Mouse (Mus musculus): ENCODE measurements at regions not wholly inside any gene's neighbourhood (a gene's known extent, or its start where the extent isn't known, plus 50 kb on each side); places are given as distances from the start of the nearest gene placed in this dataset.

DNA sequence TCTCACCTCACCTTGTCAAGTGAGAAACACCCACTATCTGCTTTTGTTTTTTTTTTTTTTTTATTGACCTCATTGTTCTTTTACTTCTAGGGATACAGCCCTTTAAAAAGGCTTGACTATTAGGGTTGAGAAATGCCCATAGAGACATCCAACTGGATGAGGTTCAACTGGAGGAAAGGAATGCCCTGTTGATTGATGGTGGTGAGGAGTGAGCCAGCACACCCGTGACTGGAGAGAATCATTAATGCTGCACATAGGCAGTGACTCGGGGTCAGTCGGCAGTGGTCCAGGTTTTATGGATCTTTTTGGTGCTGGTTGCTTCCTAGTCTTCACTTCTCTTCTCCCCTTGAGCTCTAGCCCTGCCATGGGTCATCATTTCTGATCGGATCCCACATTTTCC, 82.9 kb upstream of the Cryz start:
- DNase-seq (ENCODE audit: low spot score) = no peak
- H3K9me3 ChIP-seq (ENCODE audit: low read length) = no peaks in the 10 kb centered on the region
- H3K4me2 ChIP-seq (ENCODE audit: low read depth, low read length, poor library complexity, severe bottlenecking) = no peak overlapping the region
- no peak for ATAC-seq (ENCODE audit: low FRiP score)
- no peak overlapping the region for H3K27ac ChIP-seq (ENCODE audit: low read depth, low read length)
- no peak overlapping the region for H3K9ac ChIP-seq (replicated peaks; ENCODE audit: low read length, poor library complexity, severe bottlenecking)
- no peak for TF ChIP-seq CTCF (IDR thresholded peaks at IDR 0.05)
- H3K4me1 ChIP-seq (ENCODE audit: insufficient read depth, low read length) = no peaks in the 10 kb centered on the region
- H3K36me3 ChIP-seq (ENCODE audit: insufficient read depth, low read length) = no peaks in the 10 kb centered on the region
- H3K4me3 ChIP-seq (ENCODE audit: low read depth, low read length) = no peak overlapping the region
- 91% methylated on average over 4 of the region's 4 CpGs for WGBS
- no peaks in the 10 kb centered on the region; the same call in 1 of the 2 replicates for H3K27me3 ChIP-seq (ENCODE audit: insufficient read depth, low read length)

DNA sequence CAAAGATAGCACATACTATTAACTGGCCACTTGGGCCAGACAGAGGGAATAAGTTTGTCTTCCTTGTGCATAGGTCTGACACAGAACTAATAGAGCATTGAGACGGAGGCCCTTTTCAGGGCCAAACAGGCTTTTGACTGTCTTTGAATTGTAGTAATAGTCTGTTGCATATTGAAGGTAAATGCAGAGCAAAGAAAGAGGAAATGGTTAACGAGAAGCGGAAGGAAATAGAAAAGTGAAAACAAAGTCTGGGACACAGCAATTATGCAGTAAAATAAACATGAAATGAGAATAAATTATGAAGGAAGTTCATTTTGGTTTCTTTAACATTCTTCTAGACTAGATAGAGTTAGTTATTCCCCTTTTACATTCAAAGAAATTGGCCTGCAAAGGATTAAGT, 86.4 kb upstream of the Cryz start:
- no peak for TF ChIP-seq CTCF (IDR thresholded peaks at IDR 0.05)
- Histone ChIP-seq H3K4me2 (ENCODE audit: low read depth, low read length, poor library complexity, severe bottlenecking) (no peak overlapping the region), H3K9me3 (ENCODE audit: low read length) (no peaks in the 10 kb centered on the region), H3K4me3 (ENCODE audit: low read depth, low read length) (no peak overlapping the region), H3K9ac (replicated peaks; ENCODE audit: low read length, poor library complexity, severe bottlenecking) (no peak overlapping the region), H3K27me3 (ENCODE audit: insufficient read depth, low read length) (no peaks in the 10 kb centered on the region; the same call in 1 of the 2 replicates), H3K36me3 (ENCODE audit: insufficient read depth, low read length) (no peaks in the 10 kb centered on the region), H3K27ac (ENCODE audit: low read depth, low read length) (no peak overlapping the region), H3K4me1 (ENCODE audit: insufficient read depth, low read length) (no peaks in the 10 kb centered on the region)
- WGBS = 80% methylated on average over 3 of the region's 3 CpGs
- no peak for DNase-seq (ENCODE audit: low spot score)
- no peak for ATAC-seq (ENCODE audit: low FRiP score)

DNA sequence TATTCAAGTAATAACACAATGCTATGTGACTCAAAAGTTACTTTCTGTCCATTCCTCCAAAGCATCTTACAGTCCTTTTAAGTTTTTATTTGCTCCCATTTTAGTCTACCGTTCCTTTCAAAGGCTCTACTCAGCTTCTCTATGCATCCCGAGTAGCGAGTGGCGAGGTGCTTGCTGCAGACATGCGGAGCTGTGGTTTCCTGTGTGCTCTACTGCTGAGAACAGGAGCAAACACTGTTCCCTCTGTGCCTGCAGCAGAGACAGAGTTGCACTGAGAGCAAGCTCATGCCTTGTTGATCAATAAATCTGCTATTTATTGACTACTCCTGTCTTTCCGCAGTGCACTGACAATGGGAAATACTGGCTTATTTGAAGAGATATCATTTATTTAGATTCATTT, 87.1 kb upstream of the Cryz start:
- H3K9ac ChIP-seq (replicated peaks; ENCODE audit: low read length, poor library complexity, severe bottlenecking) = no peak overlapping the region
- WGBS = 64% methylated on average over 6 of the region's 6 CpGs
- no peak overlapping the region for H3K27ac ChIP-seq (ENCODE audit: low read depth, low read length)
- no peaks in the 10 kb centered on the region for H3K4me1 ChIP-seq (ENCODE audit: insufficient read depth, low read length)
- H3K27me3 ChIP-seq (ENCODE audit: insufficient read depth, low read length) = no peaks in the 10 kb centered on the region; the same call in 1 of the 2 replicates
- no peaks in the 10 kb centered on the region for H3K36me3 ChIP-seq (ENCODE audit: insufficient read depth, low read length)
- H3K9me3 ChIP-seq (ENCODE audit: low read length) = no peaks in the 10 kb centered on the region
- H3K4me2 ChIP-seq (ENCODE audit: low read depth, low read length, poor library complexity, severe bottlenecking) = no peak overlapping the region
- no peak overlapping the region for H3K4me3 ChIP-seq (ENCODE audit: low read depth, low read length)
- no peak for ATAC-seq (ENCODE audit: low FRiP score)
- TF ChIP-seq CTCF (IDR thresholded peaks at IDR 0.05) = no peak
- no peak for DNase-seq (ENCODE audit: low spot score)

DNA sequence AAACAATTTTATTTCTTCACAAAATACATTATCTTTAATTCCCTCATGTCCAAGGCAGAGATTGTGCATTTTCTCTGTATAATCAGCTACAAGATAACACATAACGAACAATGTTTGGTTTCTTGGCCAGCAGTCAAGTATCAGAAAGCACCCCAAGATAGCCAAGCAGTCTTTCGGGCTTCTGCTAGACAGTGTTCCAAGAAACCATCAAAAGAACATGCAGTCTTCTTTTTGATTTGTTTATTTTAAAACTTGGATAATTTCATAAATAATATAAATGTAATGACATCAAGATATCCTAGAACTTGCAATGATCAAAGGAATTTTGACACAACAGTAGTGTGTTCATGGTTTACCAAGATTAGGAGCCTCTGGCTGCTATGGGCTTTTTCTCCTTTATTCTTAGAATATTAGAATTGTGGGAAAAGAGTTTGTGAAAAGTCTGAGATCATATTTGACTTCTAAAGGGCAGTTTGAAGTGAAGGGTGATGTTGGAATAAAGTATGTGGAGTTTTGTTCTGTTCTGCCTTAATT, 103.1 kb upstream of the Cryz start:
- no peak for DNase-seq (ENCODE audit: low spot score)
- Histone ChIP-seq H3K4me2 (ENCODE audit: low read depth, low read length, poor library complexity, severe bottlenecking) (no peak overlapping the region), H3K27ac (ENCODE audit: low read depth, low read length) (no peak overlapping the region), H3K9me3 (ENCODE audit: low read length) (0 out of 2 replicates have a peak, but pooled peaks cover 5% of the 10 kb centered on the region), H3K9ac (replicated peaks; ENCODE audit: low read length, poor library complexity, severe bottlenecking) (no peak overlapping the region), H3K27me3 (ENCODE audit: insufficient read depth, low read length) (no peaks in the 10 kb centered on the region), H3K36me3 (ENCODE audit: insufficient read depth, low read length) (no peaks in the 10 kb centered on the region), H3K4me3 (ENCODE audit: low read depth, low read length) (no peak overlapping the region), H3K4me1 (ENCODE audit: insufficient read depth, low read length) (no peaks in the 10 kb centered on the region)
- TF ChIP-seq CTCF (IDR thresholded peaks at IDR 0.05) = no peak
- no peak for ATAC-seq (ENCODE audit: low FRiP score)
- WGBS = 79% methylated on average over 2 of the region's 2 CpGs

DNA sequence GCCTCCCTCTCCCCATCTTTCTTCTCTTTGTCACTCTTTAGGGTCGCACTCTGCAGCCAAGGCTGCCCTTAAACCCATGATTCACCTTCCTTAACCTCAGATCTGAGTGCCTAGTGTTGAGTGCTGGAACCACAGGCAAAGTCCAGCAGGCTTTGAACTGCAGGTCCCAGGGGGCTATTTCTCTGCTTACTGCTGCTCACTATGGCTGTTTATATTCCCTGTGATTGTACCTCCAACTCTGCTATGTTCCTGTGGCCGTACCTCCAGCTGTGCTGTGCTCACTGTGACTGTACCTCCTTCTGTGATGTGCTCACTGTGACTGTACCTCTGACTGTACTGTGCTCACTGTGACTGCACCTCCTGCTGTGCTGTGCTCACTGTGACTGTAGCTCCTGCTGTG, 124.1 kb upstream of the Cryz start:
- Histone ChIP-seq H3K27me3 (ENCODE audit: insufficient read depth, low read length) (no peaks in the 10 kb centered on the region), H3K27ac (ENCODE audit: low read depth, low read length) (no peak overlapping the region), H3K4me2 (ENCODE audit: low read depth, low read length, poor library complexity, severe bottlenecking) (no peak overlapping the region), H3K4me3 (ENCODE audit: low read depth, low read length) (no peak overlapping the region), H3K9me3 (ENCODE audit: low read length) (no peaks in the 10 kb centered on the region), H3K9ac (replicated peaks; ENCODE audit: low read length, poor library complexity, severe bottlenecking) (no peak overlapping the region), H3K4me1 (ENCODE audit: insufficient read depth, low read length) (0 out of 2 replicates have a peak, but pooled peaks cover 2% of the 10 kb centered on the region), H3K36me3 (ENCODE audit: insufficient read depth, low read length) (no peaks in the 10 kb centered on the region)
- DNase-seq (ENCODE audit: low spot score) (peak; percentile 22), ATAC-seq (ENCODE audit: low FRiP score) (no peak)
- WGBS = 74% methylated on average over 2 of the region's 2 CpGs
- no peak for TF ChIP-seq CTCF (IDR thresholded peaks at IDR 0.05)

DNA sequence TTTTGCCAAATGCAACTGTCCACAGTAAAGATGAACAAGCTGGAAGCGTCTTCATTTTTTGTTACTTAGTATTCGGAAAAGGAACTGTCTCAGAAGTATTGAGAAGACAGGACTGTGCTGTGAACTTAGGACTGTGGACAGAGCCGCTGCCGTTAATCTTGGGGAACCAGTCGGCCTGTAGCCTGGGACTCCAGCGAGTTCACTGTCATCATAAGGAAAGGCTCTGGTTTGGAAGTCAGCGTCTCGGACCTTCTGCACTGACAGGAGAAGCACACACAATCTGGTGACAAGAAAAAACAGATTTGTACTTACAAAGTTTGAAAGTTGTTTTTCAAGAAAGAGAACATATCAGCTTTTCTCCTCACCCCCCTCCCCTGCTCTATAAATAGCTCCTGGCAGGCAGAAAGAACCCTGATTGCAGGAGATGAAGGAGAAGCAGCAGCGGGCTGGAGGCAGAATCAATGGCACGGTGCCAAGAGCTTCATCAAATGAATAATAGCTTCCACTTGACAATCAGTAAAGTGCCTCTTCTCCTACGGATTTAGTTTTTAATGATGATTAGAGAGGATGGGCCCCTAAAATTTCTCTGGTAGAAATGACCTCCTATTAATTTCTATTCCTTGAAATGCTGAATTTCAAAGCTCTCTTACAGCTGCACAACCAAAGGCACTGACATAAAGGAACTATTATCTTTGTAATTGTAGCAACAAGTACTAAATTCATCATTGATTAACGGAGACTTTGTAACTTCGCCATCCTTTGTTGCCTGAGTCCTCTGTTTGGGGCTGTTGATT, 128.7 kb upstream of the Cryz start:
- 25% methylated on average over 13 of the region's 13 CpGs for WGBS
- peak overlapping the region; percentile 25; the same call in 1 of the 2 replicates for H3K4me2 ChIP-seq (ENCODE audit: low read depth, low read length, poor library complexity, severe bottlenecking)
- no peaks in the 10 kb centered on the region for H3K27me3 ChIP-seq (ENCODE audit: insufficient read depth, low read length)
- ATAC-seq (ENCODE audit: low FRiP score) (no peak), DNase-seq (ENCODE audit: low spot score) (peak; percentile 74)
- no peaks in the 10 kb centered on the region for H3K9me3 ChIP-seq (ENCODE audit: low read length)
- H3K4me3 ChIP-seq (ENCODE audit: low read depth, low read length) = no peak overlapping the region
- TF ChIP-seq CTCF (IDR thresholded peaks at IDR 0.05) = no peak
- no peak overlapping the region for H3K27ac ChIP-seq (ENCODE audit: low read depth, low read length)
- 0 out of 2 replicates have a peak, but pooled peaks cover 2% of the 10 kb centered on the region for H3K4me1 ChIP-seq (ENCODE audit: insufficient read depth, low read length)
- H3K36me3 ChIP-seq (ENCODE audit: insufficient read depth, low read length) = no peaks in the 10 kb centered on the region
- no peak overlapping the region for H3K9ac ChIP-seq (replicated peaks; ENCODE audit: low read length, poor library complexity, severe bottlenecking)
